Mouse (Mus musculus) activated CD4-positive, CD25-positive, alpha-beta regulatory T cell, adult 4 months (primary cell): Measurements from ENCODE around the gene Ntrk3. TPM values are rescaled to one million over a fixed set of nuclear protein-coding genes. Genes with fewer than 3 reads are reported as not detected.

ENCODE experiments used
- ATAC-seq: one replicate; pipeline ENCODE4 v1.8.0; 2017
- polyA plus RNA-seq, 2 experiments: library from polyadenylated mRNA; unstranded; fragments of 100-300 nt; shearing (Covaris generic); gene quantifications; one replicate each; pipeline ENCODE4 v1.2.1; 2017

The Ntrk3 gene
- polyA plus RNA-seq, 2 experiments from 2014 or later: 10.0 to 10.3 TPM

DNA sequence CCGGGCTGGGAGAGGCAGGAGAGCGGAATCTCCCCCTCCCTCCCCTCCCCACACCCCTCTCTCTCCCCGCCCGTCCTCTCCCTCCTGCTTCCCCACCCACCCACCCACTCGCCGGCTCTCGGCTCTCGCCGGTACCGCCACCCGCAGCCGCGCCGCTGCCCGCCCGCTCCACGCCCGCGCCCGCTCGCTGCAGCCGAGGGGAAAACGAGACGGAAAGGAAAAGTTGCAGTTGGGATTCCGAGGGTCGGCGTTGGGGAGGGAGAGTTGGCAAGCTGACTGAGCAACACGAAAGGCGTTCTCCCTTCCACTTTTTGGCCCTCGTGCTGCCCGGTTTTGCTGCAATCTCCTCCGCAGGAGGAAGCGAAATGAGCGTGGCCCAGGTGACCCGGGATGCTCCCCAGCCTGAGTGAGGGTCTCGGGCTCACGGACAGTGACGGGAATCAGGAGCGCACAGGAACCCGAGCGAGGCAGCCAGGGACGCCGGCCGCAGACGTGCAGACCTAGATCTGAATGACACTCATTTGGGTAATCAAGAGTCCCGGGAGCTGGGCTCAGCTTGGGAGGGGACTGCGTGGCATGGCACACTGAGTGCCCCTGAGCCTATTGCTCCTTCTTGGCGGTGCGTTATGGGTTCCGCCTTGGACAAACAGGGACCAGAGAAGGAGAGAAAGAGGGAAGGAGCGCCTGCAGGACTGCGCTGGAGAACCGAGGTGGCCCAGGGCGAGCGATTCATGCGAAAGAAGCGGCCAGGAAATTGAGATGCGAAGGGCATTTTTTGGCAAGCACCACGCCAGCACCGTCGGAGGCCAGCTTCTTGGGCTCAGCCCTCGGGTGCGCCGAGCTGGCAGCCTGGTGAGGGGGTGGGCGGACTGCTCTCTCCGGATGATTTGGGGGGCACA lies 159.1 kb downstream of the Ntrk3 start:
- no peak for ATAC-seq

DNA sequence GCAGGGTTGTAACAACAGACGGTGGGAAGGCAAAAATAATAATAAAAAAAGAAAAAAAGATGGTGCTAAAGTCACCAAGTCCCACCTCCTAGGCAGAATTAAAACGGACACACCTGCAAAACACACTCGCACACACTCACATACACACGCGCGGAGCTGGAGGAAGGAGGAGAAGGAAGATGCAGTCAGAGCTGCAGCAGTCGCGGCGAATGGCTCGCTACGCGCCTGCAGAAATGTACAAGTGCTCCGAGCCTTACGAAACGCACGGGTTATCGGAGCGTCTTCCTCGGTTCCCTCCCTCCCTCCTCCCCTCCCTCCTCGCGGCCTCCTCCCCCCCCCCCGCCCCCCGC lies 159.7 kb downstream of the Ntrk3 start:
- no peak for ATAC-seq

DNA sequence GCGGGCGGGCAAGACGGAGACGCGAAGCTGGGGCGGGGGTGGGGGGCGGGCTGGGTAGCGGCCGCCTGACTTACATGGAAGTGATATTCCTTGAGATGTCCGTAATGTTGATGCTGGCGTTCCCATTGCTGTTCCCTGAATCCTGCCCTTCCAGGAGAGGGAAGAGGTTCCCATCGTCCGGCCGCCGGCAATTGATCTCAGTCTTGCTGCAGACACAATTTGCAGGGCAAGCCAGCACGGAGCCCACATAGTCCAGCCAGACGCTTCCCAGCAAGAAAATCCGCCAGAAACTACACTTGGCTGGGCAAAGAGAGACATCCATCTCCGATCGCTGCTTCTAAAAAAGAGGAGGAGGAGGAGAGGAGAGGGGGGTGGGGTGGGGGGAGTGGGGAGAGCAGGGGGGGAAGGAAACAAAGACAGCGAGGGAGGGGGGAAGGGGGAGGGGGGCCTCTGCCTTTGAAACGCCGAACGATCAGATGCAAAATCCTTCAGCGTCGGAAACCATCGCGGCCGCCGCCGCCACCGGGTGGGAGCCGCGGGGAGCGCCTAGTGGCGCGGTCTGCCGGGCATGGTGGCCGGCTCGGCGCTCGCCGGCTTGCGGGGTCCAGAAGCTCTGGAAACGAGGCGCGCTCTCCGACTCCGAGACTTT lies 160.2 kb downstream of the Ntrk3 start:
- no peak for ATAC-seq

DNA sequence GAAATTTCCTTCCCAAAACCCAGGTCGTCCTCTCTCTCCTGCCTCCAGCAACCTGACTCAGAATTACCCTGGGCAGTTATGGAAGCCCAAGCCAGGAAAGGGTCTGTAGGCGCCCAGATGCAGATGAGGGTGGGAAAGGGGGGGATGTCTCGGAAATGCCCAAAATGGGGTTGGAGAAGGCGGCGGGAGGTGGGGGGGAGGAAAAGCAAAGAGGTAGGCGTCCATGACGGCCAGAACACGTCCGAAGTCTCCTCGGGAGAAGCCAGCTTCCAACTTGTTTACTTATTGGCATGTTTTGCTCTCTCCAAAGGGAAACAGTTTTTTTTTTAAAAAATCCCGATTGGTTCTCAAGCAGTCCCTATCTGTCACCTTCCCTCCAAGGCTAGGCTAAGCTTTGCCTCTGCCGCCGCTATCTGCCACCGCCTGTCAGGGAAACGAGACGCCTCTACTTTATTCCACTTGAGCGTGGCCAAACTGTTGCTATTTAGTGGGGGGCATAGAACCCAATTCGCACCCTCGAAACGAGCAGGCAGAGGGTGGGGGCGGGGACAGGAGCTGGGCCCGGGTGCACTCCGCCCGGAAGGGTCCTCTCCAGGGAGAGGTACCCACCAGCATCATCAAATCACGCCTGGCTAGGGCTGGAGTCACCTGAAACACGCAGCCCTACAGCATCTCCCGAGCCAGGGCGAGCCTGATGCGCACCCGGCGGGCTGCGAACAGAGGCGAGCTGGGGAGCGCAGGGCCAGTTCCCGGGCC lies 160.9 kb downstream of the Ntrk3 start:
- ATAC-seq: peak; percentile 45

DNA sequence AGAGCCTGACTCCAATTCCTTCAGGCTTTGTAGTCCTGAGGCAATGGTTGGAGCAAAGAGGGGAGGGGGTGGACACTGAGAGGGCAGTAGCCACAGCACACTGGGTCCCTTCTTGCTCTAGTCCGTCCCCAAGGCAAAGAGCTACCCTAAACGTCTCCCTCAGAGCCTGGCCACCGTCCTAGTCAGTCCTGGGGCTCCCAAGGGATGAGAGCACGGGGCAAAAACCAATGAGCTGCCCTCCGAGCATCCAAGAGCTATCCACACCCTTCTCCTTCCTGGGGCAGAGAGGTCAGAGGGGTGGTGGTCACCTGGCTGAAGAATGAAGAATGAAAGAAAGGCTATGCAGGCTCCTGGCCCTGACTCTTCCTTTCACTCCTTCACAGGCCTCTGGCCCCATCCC lies 161.6 kb downstream of the Ntrk3 start:
- no peak for ATAC-seq

DNA sequence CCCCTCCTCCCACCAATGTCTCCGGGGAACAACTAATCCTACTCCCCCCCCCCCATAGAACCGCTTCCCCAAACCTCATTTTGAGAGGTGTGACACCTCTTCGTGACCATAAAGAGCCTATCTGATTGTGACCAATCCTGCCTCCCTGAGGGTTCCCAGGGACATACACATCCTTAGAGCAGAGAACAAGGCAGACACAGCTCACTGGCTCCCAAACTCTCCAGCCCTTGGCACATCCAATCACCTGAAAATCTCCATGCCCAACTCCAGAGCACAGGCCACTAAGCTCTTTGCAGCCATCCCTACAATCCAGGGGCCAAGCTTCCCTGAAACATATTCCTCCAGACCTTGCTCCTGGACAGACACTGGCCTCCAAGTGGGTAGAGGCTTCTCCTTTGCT lies 162.3 kb downstream of the Ntrk3 start:
- ATAC-seq: no peak

DNA sequence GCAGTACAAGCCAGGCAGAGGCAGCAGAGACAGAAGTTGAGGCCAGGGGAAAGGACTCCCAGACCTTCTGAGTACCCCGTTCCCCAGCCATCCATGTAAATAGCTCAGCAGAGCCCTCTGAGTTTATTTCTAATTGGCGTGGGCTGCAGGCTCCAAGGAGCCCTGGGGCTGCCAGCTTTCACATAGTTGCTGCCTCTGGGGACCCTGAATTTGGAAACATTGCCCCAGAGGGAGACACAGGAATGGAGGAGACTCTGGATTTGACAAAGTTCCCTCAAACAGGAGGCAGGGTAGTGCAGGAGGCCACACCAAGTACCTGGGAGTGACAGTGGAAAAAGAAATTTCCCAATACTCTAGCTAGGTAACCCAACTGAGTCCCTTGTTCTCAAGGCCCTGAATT lies 166.6 kb downstream of the Ntrk3 start:
- no peak for ATAC-seq

DNA sequence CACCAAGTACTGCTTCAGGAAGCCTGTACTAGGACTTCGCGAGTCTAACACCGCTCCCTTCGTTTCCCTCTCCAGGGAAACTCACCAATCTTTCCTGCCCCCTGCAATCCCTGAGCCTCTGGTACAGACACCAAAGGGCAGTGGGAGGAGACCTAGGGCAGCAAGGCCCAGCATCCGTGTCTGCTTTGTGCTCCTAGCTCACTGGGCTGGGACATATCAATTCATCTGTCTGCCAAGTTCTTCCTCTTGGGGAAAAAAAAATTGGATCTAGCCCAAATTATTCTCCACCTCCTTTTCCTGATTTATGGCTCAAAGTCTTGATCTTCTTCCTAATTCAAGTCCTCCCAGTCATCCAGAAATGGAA lies 168.6 kb downstream of the Ntrk3 start:
- no peak for ATAC-seq

DNA sequence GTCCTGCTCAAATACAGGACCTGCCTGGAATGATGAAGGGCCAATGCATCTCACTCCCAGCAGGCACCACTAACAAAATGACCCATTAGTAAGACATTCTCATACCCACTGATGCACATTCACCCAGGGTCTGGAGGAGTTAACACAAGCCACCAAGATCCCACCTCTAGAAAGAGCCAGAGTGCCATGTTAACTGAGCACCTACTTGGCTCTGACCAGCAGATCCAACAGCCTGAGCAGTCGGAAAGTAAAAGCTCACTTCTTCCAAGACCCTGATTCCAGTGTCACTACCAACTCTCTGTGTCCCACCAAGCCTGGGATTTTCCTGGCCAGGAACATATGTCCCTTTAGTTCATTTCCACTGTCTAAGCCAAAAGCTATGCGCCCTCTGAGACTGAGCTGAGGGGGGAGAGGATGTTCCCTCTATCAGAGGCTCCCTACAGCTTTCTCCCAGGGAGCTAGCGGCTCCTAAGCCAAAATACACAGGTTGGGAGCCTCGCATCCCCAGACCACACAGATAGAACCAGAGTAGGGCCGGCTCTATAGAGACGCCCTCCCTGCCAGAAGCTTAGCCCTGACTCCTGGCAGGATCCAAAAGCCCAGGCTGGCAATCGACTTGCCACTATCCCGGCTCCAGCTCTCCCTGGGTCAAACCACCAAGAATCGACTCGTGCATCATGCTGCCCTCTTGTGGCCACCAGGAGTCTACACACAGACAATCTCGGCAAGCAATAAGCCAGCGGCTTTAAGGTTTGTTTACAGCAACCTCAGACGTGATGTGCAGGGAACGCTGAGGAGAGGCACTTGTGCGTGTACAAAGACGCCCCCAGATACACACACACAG lies 169.2 kb downstream of the Ntrk3 start:
- peak; percentile 75 for ATAC-seq

DNA sequence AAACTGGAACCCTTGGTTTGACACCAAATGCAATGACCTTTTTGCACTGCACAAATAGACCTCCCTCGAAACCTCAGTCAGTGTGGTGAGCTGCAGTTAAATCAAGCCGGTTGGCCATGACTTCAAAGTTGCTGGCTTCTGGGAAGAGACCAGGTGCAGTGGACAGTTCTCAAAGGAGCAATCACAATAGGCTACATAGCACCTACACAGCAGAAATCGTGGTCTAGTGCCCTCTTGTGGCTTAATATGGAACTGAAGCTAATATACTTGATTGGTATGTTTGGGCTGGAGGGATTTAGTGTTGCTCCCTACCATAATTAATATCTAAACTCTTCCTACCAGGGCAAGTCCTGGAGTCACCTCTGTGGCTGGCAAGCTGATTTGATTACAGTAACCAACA lies 171.2 kb downstream of the Ntrk3 start:
- no peak for ATAC-seq

DNA sequence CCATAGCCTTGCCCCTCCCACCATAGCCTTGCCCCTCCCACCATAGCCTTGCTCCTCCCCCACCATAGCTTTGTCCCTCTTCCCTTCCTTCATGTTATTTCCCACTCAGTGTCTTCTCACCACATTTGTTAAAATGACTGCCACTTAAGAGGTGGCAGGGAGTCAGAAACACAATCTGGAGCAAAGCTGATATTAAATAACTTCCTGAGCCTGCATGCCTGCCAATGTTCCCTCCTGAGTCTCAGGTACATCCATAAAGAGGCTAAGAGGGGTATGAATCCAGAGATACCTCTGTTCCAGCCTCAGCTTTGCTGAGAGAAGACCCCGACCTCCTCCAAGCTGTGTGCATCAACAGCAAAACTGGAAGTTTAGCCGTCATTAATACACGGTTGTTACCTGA lies 172.4 kb downstream of the Ntrk3 start:
- no peak for ATAC-seq

DNA sequence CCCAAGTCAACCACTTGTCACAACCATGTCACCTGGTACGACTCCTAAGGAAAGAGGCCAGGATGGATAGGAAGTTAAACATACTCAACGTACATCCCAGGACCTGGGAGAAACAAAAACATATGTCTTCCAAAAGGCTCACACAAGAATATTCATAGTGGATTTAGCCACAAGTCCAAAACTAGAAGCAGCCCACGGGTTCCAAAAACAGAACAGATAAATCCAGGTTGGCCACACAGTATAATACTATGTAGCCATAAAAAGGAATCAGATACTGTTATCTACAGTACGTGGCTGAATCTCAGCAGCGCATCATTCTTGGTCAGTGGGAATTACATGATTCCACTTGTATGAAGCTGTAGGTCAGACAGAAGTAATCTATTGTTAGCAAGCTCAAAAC lies 179.3 kb downstream of the Ntrk3 start:
- ATAC-seq: no peak

DNA sequence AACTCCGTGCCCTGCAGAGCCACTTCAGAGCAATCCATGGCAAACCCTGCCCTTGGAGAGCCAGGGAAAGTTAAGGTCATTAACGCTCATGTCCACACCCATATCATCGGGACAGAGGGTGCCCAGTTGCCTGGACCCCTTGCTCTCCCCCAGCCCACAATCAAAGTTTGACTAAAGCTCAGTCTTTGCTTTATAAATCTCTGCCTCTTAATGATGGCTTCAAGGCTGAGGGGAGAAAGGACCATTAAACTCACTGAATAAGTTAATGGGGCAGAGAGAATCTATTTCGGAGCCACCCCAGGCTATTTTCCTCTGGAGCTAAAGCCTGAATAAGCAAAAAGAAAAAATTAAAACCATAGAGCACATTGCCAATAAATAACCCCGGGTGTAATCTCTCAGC lies 182.3 kb downstream of the Ntrk3 start:
- ATAC-seq: no peak

DNA sequence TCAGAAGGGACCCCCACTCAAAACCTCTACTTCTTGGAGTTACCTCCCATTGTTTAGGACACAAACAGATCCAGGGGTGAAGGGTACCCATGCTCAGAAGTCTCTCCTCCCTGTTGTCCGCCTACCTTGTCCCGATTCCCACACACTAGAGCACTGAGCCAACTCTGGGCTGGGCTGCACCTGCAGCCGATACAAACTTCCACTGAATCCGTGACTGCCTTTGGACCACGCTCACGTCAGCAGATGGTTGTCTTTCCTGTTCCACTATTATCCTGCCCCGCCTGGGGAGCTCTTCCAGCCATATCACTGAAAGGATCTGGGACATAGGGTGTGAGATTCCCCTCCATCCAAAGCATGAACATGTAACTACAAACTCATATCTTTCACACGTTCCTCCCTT lies 188.4 kb downstream of the Ntrk3 start:
- ATAC-seq: no peak

DNA sequence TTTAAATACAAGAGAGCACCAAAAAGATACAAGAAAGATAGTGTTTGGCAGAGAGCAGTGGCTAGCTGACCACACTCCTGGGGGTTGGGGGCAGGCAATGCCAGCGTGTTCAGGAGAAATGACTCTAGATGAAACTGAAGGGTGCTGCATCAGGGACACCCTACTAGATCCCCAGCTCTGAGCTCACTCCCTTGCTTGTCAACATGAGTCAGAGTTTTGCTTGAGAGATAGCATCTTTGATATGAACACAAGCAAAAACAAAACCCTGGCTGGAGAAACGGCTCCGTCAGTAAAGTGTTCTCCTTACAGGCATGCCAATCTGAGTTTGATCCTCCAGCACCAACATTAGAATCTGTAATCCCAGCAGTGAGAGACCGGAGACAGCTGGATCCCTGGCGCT lies 189.1 kb downstream of the Ntrk3 start:
- no peak for ATAC-seq

DNA sequence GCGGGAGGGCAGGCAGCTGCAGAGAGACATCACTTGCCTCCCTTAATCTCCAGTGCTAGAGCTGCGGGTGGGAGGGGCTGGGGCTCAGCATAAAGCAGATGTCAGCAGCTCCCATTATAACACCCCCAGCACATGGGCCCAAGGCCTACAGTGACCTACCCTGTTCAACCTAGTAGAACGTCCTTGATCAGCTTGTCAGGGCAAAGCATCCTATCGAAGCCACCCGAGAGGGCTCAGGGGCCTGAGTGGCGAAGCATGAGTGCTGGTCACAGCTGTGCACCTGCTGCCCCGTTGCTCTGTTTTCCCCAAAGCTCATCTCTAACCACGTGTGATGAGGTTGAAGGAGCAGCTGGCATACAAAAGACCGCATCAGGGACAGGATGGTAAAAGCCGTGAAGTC lies 191.3 kb downstream of the Ntrk3 start:
- ATAC-seq: no peak

DNA sequence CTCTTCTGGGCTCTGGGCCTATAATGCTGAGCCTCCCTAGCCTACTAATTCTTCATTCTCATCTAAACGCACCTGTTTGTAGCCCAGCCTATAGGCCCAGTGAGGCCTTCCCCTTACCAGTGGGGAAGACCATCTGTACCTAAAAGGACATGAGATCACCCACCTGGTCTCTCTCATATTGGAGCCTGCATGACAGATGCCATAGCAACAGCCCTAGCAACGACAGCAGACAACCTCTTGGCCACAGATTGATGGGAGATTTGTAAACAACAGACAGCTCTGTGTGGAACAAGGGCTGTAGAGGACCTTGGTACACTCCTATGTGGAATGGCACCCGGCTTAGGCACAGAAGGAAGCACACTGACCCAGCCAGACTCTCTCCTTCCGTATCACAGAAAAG lies 195.3 kb downstream of the Ntrk3 start:
- ATAC-seq: no peak

DNA sequence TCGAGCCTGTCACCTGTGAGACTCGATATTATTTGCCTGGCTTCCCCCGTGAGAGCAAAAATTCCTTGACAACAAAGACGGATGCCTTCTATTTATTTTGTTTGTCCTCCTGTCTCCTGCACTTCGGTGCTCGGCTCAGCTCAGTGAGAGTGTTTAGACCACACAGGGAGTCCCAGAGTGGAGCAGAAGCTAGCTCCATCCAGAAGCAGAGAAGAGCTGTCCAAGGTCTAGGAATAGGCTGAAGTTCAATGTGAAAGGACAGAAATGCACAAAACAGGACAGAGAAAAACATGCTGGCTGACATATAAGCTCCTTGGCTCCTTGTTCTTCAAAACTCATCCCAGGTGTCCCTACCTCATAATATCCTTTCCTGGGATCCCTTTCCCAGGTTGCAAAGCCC lies 207.5 kb downstream of the Ntrk3 start:
- ATAC-seq: no peak

DNA sequence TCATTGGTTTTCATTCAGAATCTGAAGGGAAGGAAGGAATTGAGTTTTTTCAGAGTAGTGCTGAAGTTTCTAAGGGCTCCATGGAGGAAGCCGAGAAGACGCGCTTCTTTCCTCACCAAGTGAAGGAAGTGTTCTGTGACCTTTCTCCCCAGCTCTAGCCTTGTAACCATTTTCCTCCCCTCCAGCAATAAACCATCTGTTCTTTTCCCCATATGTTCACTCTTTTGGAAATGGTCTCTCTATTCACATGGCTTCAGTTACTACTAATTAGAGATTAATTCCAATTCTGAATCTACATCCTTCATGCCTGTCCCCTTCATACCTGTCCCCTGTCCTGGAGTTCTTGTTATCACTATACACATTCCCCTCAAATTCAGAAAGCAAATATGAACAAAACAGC lies 209.8 kb downstream of the Ntrk3 start:
- no peak for ATAC-seq

DNA sequence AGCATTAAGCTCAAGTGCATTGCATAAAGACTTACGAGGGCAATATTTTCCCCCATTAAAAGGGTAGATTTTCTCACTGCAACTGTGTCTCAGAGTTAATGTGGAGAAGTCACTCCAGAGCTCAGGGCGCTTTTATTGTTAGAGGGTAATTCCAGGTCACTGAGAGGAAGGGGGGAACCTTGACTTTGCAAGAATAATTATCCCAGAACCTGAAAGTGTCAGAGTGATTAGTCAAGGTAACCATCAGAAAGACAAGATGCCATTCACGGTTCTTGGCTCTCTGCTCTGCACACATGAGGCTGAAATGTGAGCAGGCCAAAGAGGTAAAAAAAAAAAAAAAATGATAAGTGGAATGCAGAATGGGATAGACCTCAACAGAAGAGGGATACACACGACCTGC lies 210.2 kb downstream of the Ntrk3 start:
- no peak for ATAC-seq

DNA sequence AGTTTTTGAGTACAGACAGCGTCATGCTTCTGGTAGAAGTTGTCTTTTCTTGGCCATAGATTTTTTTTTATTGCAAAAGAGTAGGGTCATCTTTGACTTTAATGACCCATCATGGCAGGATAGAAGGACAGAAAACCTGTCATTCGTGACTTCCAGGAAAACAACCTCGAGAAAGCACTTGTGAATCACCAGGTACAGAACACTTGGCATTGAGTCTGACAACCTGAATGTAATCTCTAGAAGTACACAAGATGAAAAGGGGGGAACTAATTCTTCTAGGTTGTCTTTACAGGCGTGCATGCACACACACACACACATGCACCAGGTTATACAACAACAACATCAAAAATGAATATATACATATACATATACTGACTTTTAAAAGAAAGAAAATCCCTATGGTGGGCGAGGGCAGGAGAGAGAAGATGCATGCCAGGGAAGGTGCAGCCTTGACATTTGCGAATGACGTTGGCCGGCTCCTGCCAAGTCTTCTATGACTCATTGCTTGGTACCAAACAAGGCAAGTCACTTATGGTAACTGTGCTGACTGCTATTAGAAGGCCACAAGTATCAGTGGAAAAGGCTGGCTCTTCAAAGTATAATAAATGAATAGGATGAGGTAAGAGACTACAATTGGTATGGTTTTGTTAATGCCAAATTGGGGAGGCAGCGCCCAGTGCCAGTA lies 217.4 kb downstream of the Ntrk3 start:
- ATAC-seq: no peak

DNA sequence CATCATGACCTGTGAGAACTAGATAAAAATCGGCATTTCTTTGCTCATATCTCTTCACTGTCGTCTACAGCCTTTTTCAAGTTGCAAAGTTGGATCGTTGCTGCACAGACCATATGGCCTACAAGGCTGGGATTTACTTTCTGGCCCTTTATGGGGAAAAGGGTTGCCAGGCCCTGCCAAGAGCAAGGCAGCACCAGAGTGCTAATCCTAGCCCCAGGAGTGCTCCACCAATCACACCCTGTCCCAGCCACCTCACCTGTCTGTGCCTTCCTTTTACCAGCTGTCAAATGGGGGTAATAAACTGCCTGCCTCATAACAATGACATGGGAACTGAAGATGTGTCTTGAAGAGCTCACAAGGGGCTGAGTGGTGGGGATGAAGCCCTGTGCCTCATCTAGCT lies 218.1 kb downstream of the Ntrk3 start:
- no peak for ATAC-seq
